Mouse (Mus musculus): Measurements from ENCODE around the gene Vmn2r12. TPM values are rescaled to one million over a fixed set of nuclear protein-coding genes. Genes with fewer than 3 reads are reported as not detected.

Gene Vmn2r12
- not detected for total RNA-seq (2023)

GRCm38 (mm10) chr5:109097850-109098249 is at the start of gene Vmn2r12:
TSS of gene Vmn2r12 (minus strand) at chr5:109097950.

GRCm38 (mm10) chr5:109059469-109059868 is 38.3 kb downstream of the Vmn2r12 start, which contains the start of gene Vmn2r11:
TSS of gene Vmn2r11 (minus strand) at chr5:109059569.

Other genes with a start within 250 kb of the Vmn2r12 start
- gene Vmn2r9, start 245.3 kb downstream of the Vmn2r12 start, total RNA-seq (2023), result not detected
- gene Vmn2r10, start 91.4 kb downstream of the Vmn2r12 start, total RNA-seq (2023), result not detected
- gene Vmn2r11, start 38.4 kb downstream of the Vmn2r12 start, total RNA-seq (2023), result not detected
- not detected for gene Vmn2r13, start 94.2 kb upstream of the Vmn2r12 start, total RNA-seq (2023)
- gene Vmn2r14, start 126.8 kb upstream of the Vmn2r12 start, total RNA-seq (2023), result not detected
- gene Vmn2r15, start 199.7 kb upstream of the Vmn2r12 start, total RNA-seq (2023), result not detected
- gene Vmn2r16, start 232.2 kb upstream of the Vmn2r12 start, total RNA-seq (2023), result not detected